Mouse (Mus musculus) cerebellum, adult 11 months (tissue): ENCODE data around the gene Serpinb1a.

ENCODE experiments used
- DNase-seq: peaks from one replicate; pipeline ENCODE4 v3.0.0; 2022

Gene Serpinb1a

DNA sequence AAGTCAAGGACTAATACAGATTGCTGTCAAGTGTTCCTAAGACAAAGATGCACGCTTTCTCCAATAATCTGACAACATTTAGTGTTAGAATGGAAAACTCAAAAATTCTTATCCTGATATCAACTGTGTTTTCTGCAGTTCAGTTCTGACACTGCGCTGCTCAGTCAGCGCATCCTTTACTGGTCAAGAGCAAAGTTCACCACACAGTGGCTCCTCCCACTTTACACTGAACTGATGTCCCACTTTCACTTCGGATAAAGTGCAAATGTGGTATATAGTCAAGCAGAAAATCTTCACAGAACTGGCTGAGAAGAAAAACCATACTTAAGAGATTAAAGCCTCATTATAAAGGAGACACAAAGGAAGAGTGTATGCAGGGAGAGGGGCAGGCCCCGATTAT, 55.8 kb downstream of the Serpinb1a start:
- DNase-seq = no peak

DNA sequence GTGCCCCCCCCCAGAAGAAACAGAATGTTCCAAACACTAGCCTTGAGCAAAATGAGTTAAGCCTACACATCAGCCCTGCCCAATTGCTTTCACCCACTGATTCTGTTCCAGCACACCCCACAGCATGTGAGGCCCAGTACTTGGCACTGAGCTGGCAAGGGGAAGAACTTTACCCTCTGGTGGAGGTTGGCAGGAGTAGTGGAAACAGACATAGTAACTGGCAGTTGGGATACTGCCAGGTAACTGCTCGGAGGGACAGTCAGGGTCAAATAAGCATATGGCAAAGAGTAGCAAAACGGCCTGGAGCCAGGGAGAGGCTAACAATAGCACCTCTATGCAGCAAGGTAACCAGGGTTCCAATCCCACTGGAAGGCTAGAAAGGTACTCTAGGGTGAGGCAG, 56.4 kb downstream of the Serpinb1a start:
- no peak for DNase-seq
